Mouse (Mus musculus) erythroblast, embryonic 14.5 days (primary cell): ENCODE results near the gene Map2k6.

ENCODE experiments used
- GATA1 ChIP-seq: IDR thresholded peaks from 2 replicates; pipeline ENCODE4 v1.6.1; 2012; ENCODE audit warnings: low read length, inconsistent platforms, mixed read lengths
- TAL1 ChIP-seq: IDR thresholded peaks from 3 replicates; pipeline ENCODE4 v1.6.1; 2012; ENCODE audit warnings: low read length, inconsistent platforms, mixed read lengths

GRCm38 (mm10) chr11:110409776-110410175, 10.9 kb downstream of the Map2k6 start:
- no peak for TF ChIP-seq GATA1
- no peak for TF ChIP-seq TAL1
